Mouse (Mus musculus) B cell, adult 67 days (primary cell): ENCODE results near the gene Camkk2. TPM values are rescaled to one million over a fixed set of nuclear protein-coding genes. Genes with fewer than 3 reads are reported as not detected.

Experiments
- total RNA-seq, 2 experiments: library from RNA; stranded (reverse); gene quantifications; 4 replicates each; pipeline ENCODE4 v1.2.4; 2023

The Camkk2 gene
- 10 to 100 TPM; 51.7 to 63.2 TPM for total RNA-seq

DNA sequence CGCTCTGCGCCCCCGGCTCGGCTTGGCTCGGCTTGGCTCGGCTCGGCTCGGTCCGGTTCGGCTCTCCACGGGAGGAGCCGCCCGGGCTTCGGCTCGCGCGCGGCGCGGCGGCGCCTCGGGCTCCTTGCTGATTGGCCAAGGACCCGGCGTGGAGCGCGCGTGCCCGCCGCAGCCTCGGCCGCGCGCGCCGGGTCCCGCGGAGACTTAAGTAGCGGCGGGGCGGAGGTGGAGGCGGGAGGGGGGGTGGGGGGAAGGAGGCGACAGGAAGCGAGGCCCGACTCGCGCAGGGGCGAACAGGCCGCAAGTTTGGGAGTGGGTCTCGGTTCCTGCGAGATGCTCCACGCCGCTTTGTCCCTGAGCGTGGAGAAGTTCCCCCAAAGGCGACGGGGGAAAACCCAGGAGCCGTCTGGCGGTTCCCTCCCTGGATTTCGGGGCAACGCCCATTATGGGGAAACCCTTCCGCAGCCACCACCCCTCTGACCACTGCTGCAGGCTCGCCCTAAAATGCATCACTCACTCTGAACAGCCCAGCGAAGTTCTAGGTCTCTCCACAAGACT, at the start of gene Camkk2:
Camkk2 (minus strand) TSS at position 133 of the 558 bp plus-strand sequence.

DNA sequence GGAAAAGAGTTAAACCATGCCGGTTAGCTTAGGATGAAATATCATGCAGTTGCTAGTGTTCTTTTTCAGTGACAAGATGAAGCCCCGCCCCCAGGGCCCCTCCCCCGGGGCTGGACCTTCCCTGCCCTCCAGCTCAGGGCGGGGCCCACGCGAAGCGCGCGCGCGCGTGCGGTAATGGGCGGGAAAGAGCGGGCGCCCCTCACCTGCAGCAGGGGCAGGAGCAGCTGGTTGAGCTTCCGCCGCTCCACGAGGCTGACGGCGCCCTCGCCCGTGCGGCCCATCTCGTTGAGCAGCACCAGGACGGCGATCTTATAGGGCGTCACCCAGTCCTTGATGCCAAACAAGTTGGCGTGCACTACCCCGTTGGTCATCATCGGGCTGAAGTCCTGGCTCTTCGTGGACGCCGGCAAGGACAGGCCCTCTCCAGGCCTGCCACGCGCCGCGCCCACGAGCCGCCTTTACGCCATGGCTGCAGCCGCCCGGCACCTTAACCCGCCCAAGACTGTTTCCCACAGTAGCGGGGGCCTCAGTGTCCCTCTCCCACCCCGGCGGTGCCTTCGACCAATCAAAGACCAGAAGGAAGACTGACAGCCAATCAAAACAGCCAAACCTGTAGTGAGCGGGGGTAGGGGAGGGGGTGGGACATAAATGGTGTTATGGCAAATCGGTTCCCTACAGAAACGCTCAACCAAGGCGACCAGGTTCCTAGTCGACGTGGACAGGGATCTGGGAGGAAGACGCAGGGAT, 41.7 kb upstream of the Camkk2 start, which contains the start of gene Anapc5:
Anapc5 (minus strand) TSS at position 563 of the 747 bp plus-strand sequence.

DNA sequence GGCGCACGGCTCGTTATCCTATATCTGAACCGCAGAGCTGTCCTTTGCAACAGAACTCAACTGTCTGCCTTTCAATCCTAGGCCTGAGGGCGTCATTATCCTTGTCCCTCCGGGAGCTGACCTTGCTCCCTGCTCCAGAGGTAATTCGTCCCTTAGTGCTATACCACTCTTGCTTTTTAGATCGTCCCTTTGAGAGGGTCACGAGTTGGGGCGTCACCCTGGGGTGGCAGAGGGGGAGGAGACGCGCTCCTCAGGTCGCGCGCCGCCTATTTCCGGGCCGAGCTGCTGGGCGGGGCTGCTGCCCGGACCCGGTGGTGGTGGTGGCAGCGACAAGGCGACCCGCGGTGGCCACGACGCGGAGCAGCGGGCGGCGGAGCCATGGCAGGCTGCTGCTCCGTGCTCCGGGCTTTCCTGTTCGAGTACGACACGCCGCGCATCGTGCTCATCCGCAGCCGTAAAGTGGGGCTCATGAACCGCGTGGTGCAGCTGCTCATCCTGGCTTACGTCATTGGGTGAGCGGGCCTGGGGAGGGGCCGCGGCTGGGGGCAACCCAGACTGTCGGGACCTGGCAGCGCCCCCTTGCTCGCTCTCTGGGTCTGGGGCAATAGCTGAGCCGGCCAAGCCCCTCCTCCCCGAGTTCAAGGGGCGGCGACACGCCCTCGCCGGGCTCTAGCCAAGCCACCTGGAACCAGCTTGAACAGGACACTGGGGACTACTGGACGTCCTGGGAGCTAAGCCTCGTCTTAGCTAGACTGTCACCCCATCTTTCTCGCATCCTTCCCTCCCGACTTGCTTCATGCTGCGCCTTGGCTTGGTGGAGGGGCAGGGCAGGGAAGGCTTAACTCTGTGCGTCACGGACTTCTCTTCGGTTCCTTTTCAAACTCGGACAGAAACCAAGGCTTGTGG, 71.7 kb downstream of the Camkk2 start, which contains the start of gene P2rx4:
P2rx4 (plus strand) TSS at position 269 of the 906 bp plus-strand sequence.

Other genes with a start within 250 kb of the Camkk2 start
- 1 to 10 TPM; 3.0 to 6.2 TPM for gene Ift81, start 164.9 kb downstream of the Camkk2 start, total RNA-seq
- 1 to 10 TPM; 1.8 to 2.5 TPM for gene P2rx7, start 135.5 kb downstream of the Camkk2 start, total RNA-seq
- gene P2rx4, start 71.9 kb downstream of the Camkk2 start, total RNA-seq = 10 to 100 TPM; 91.9 to 95.2 TPM
- gene Anapc5, start 41.9 kb upstream of the Camkk2 start, total RNA-seq = 100 to 1,000 TPM; 220 to 236 TPM
- gene Rnf34, start 70.6 kb upstream of the Camkk2 start, total RNA-seq = 10 to 100 TPM; 32.6 to 35.1 TPM
- 10 to 100 TPM; 66.6 to 71.2 TPM for gene Kdm2b, start 210.4 kb upstream of the Camkk2 start, total RNA-seq
- 10 to 100 TPM; 38.4 to 44.8 TPM for gene Orai1, start 235.7 kb upstream of the Camkk2 start, total RNA-seq